Mouse (Mus musculus): ENCODE measurements around the gene Arid5b. TPM values are rescaled to one million over a fixed set of nuclear protein-coding genes. Genes with fewer than 3 reads are reported as not detected.

Gene Arid5b
- polyA plus RNA-seq, 1 experiment from 2014 or later = 33.1 TPM

DNA sequence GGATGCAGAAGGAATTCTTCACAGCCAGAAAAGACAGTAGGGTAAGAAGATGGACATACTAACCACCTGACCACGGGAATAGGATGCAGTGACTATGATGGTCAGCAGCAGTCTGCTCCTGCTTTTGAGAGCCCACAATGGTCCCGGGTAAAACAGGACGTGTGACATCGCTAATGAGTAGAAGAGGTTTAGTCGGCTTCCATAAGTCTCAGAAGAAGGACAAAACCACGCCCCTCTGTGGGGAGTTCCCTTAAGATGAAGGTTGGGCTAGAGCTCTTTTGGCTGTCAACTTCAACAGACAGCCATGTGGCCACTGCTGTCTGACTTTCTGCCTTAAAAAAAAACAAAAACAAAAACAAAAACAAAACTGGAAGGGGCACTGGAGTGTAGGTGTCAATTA is 74.1 kb downstream of the Arid5b start:
- Histone ChIP-seq H3K9me3 (no peaks in the 10 kb centered on the region), H3K4me3 (replicated peaks) (no peak overlapping the region), H3K4me2 (no peak overlapping the region), H3K27me3 (replicated peaks) (no peaks in the 10 kb centered on the region), H3K36me3 (peaks cover 13% of the 10 kb centered on the region; the same call in 1 of the 2 replicates), H3K9ac (no peak overlapping the region), H3K4me1 (0 out of 2 replicates have a peak, but pooled peaks cover 3% of the 10 kb centered on the region), H3K27ac (no peak overlapping the region)
- ATAC-seq (ENCODE audit: insufficient read depth, low FRiP score, low read depth) = no peak
- 79% methylated on average over 6 of the region's 6 CpGs for WGBS

DNA sequence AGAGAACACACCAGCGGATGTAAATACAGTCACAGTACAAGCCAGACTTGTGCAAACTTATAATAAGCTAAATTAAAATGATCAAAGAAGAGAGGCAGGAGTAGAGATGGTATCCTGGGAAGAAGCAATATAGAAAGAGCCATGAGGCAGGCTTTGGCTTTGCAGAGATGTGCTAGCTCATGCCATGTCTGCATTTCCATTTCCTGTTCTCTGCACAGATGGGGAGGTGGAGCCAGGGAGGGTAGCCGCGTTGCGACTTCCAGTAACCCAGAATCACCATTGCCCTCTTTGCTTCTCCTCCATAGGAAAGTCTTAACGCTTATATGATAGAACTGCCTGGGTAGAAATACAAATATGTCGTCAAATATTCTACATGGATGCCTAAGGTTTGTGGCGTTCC is 74.7 kb downstream of the Arid5b start:
- H3K36me3 ChIP-seq = peaks cover 13% of the 10 kb centered on the region; the same call in 1 of the 2 replicates
- H3K9me3 ChIP-seq = no peaks in the 10 kb centered on the region
- H3K27me3 ChIP-seq (replicated peaks) = no peaks in the 10 kb centered on the region
- no peak overlapping the region for H3K4me2 ChIP-seq
- H3K27ac ChIP-seq = no peak overlapping the region
- WGBS = 94% methylated on average over 7 of the region's 7 CpGs
- H3K4me3 ChIP-seq (replicated peaks) = no peak overlapping the region
- ATAC-seq (ENCODE audit: insufficient read depth, low FRiP score, low read depth) = no peak
- no peak overlapping the region for H3K9ac ChIP-seq
- H3K4me1 ChIP-seq = 0 out of 2 replicates have a peak, but pooled peaks cover 3% of the 10 kb centered on the region

DNA sequence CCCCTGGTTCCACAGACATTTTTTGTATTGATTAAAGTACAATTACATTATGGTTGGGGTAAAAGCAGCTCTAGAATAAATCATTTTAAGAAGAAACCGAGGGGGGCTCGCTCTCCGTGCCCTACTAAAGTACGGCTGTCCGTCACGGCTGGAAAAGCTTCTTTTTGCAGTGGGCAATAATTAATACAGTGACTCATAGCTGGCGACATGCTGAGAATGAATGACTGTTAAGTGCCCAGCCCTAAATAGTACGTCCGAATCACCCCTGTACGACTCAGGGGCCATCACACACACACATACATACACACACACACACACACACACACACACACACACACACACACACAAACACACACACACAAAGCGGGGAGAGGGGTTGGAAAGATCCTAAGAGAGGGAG is 75.2 kb downstream of the Arid5b start:
- 66% methylated on average over 11 of the region's 11 CpGs for WGBS
- ATAC-seq (ENCODE audit: insufficient read depth, low FRiP score, low read depth) = no peak
- Histone ChIP-seq H3K27me3 (replicated peaks) (no peaks in the 10 kb centered on the region), H3K36me3 (peaks cover 13% of the 10 kb centered on the region; the same call in 1 of the 2 replicates), H3K27ac (no peak overlapping the region), H3K4me1 (0 out of 2 replicates have a peak, but pooled peaks cover 3% of the 10 kb centered on the region), H3K4me2 (no peak overlapping the region), H3K9ac (no peak overlapping the region), H3K9me3 (no peaks in the 10 kb centered on the region), H3K4me3 (replicated peaks) (no peak overlapping the region)

DNA sequence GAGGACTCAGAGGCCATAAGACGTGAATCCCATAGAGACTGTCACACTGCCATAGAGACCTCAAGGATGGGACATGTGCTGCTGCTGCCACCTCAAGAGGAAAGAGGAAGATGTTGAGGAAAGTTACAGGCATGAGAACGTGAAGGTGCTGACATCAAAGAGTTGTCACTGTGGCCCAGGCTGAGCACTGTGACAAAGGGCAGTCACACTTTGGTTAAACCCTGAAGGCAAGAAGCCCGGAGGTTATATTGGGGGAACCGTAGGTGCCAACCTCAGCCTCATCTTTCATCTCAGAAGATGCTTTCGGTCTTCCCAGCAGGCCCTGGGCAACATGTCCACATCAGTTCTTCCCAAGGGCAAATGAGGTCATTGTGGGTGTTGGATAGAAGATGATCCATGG is 79.1 kb downstream of the Arid5b start:
- no peak for ATAC-seq (ENCODE audit: insufficient read depth, low FRiP score, low read depth)
- Histone ChIP-seq H3K4me1 (no peaks in the 10 kb centered on the region), H3K9me3 (no peaks in the 10 kb centered on the region), H3K27me3 (replicated peaks) (no peaks in the 10 kb centered on the region), H3K36me3 (0 out of 2 replicates have a peak, but pooled peaks cover 7% of the 10 kb centered on the region), H3K4me2 (no peak overlapping the region), H3K27ac (no peak overlapping the region), H3K9ac (no peak overlapping the region), H3K4me3 (replicated peaks) (no peak overlapping the region)
- 89% methylated on average over 5 of the region's 5 CpGs for WGBS

DNA sequence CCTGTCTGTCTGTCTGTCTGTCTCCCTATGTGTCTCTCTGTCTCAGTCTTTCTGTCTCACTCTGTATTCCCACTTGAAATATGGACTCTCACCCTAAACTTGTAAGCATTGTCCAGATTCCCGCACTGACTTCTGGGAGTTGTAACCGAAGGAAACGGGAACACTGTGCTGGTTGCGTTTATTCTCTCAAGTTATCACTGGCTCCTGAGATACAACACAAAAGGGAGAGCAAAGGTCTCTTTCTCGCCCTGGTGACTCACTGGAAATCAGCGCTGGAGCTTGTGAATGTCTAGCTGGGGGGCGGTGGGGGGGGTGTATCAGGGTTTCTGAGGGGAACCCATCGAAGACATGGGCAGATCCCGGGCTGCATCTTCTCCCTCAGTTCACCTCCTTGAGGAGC is 82.2 kb downstream of the Arid5b start:
- Histone ChIP-seq H3K4me3 (replicated peaks) (no peak overlapping the region), H3K4me2 (no peak overlapping the region), H3K9ac (no peak overlapping the region), H3K9me3 (no peaks in the 10 kb centered on the region), H3K36me3 (no peaks in the 10 kb centered on the region), H3K27ac (no peak overlapping the region), H3K4me1 (peaks cover 7% of the 10 kb centered on the region), H3K27me3 (replicated peaks) (no peaks in the 10 kb centered on the region)
- peak; percentile 65 for ATAC-seq (ENCODE audit: insufficient read depth, low FRiP score, low read depth)
- WGBS = 70% methylated on average over 9 of the region's 9 CpGs

DNA sequence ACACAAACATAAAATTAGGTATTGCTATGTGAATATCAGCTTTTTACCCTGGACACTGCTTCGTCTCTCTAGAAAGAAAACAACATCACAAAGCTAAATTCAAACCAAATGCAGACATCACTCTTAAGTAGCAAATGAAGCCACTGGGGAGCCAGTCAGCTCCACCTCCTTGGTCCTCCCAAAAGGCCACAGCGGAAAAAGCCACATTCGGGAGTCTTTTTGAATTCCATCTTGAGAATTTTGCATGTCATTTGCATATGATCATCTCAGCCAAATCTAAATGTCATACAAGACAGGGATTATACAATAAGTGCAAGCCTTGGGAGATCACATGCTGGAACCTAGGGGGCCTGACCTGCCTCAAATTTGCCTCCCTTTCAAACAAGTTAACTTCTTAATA is 85.0 kb downstream of the Arid5b start:
- Histone ChIP-seq H3K9ac (no peak overlapping the region), H3K27ac (no peak overlapping the region; the same call in 1 of the 2 replicates), H3K36me3 (no peaks in the 10 kb centered on the region), H3K4me3 (replicated peaks) (no peak overlapping the region), H3K27me3 (replicated peaks) (no peaks in the 10 kb centered on the region), H3K4me1 (peaks cover 10% of the 10 kb centered on the region), H3K9me3 (no peaks in the 10 kb centered on the region), H3K4me2 (no peak overlapping the region)
- WGBS = 77% methylated on average over 3 of the region's 3 CpGs
- ATAC-seq (ENCODE audit: insufficient read depth, low FRiP score, low read depth) = no peak

DNA sequence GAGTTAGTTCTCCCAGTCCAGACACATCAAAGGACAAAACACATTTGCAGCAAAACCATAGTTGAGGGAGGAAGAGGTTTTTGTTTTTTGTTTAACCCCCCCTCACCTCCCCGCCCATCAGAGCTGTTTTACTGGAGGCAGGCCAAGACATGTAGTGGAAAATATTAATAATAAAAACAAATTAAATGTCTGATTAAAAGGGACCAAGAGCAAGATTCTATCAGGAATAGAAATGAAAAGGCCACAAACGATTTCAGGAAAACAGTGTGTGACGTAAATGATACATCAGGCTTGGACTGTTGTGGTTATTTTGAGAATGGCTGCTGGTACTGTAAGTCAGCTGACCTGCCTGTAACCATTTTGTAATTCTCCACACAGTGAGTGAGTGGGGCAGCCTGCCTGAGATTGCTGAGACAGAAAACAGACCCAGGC is 85.7 kb downstream of the Arid5b start:
- peak overlapping the region; percentile 75 for H3K27ac ChIP-seq
- no peaks in the 10 kb centered on the region for H3K27me3 ChIP-seq (replicated peaks)
- ATAC-seq (ENCODE audit: insufficient read depth, low FRiP score, low read depth) = no peak
- H3K4me3 ChIP-seq (replicated peaks) = no peak overlapping the region
- no peaks in the 10 kb centered on the region for H3K36me3 ChIP-seq
- WGBS = 30% methylated on average over 3 of the region's 3 CpGs
- peak overlapping the region; percentile 25; the same call in 1 of the 2 replicates for H3K4me2 ChIP-seq
- no peak overlapping the region for H3K9ac ChIP-seq
- H3K9me3 ChIP-seq = no peaks in the 10 kb centered on the region
- H3K4me1 ChIP-seq = peaks cover 10% of the 10 kb centered on the region

DNA sequence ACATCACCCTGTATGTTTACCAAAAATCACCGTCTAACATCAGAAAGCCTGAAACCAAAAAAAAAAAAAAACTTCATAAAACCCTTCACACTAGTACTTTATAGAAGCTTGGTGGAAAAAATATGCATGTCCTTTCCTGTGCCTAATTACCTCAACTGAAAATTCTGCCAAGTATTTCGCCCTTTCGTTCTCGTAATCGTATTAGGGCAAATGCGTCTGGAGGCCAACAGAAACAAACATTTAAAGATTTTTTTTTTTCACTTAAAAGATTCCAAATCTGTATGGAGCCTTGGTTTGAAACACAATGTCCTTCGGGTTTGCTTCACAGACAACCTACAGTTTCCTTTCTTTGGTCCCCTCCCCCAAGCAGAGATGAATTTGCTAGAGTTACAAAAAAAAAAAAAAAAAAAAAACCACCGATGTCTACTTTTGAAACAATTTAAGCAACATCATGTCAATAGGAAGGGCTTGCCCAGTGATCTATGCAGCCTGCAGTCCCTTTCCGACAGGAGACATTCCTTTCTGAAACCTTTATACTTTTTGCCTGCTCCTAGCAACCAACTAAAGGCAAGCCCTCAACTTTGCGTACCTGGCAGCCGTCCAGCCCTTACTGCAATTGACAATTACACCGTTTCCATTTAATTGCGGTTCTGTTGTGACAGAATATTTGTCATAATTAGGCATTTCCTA is 86.7 kb downstream of the Arid5b start:
- Histone ChIP-seq H3K9me3 (no peaks in the 10 kb centered on the region), H3K27me3 (replicated peaks) (no peaks in the 10 kb centered on the region), H3K4me2 (peak overlapping the region; percentile 33), H3K36me3 (no peaks in the 10 kb centered on the region), H3K4me1 (peaks cover 10% of the 10 kb centered on the region), H3K9ac (no peak overlapping the region), H3K27ac (peak overlapping the region; percentile 44; the same call in 1 of the 2 replicates), H3K4me3 (replicated peaks) (no peak overlapping the region)
- WGBS = 23% methylated on average over 13 of the region's 13 CpGs
- ATAC-seq (ENCODE audit: insufficient read depth, low FRiP score, low read depth) = no peak

DNA sequence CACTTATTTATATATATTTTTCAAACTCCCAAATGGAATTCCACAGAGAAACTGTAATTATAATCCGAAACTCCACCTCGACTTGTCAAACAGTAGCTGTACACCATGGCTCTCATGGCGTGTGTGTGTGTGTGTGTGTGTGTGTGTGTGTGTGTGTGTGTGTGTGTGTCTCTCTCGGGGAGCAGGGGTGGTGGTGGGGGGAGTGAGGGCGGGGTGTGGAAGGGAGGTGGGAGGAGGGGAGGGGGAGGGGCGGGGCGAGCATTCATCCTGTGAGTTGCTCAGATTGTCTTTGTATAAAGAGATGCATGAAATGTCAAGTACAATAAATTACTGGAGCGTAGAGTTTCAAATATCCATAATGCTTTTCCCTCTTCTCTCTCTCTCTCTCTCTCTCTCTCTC is 87.4 kb downstream of the Arid5b start:
- Histone ChIP-seq H3K4me1 (peaks cover 10% of the 10 kb centered on the region), H3K27ac (no peak overlapping the region), H3K9ac (no peak overlapping the region), H3K4me2 (peak overlapping the region; percentile 33; the same call in 1 of the 2 replicates), H3K9me3 (no peaks in the 10 kb centered on the region), H3K27me3 (replicated peaks) (no peaks in the 10 kb centered on the region), H3K4me3 (replicated peaks) (no peak overlapping the region), H3K36me3 (no peaks in the 10 kb centered on the region)
- 54% methylated on average over 7 of the region's 8 CpGs for WGBS
- no peak for ATAC-seq (ENCODE audit: insufficient read depth, low FRiP score, low read depth)

DNA sequence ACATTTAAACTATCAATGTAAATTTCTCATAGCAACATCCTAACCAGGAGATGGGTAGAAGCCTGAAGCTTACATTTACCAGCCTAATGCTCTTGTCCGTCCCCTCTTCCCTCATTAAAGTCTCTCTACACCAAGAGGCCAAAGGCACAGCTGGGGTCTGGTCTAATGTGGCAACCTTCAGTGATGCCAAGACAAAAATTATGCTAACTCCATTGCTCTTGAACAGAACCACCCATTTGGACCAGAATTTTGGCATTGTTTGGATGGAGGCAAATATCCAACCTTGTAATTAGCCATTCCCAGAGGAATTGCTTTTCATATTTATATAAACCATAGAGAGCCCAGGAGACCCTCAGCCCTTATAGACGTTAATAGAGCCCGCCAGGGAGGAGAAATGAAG is 88.7 kb downstream of the Arid5b start:
- 85% methylated on average over 3 of the region's 3 CpGs for WGBS
- Histone ChIP-seq H3K4me1 (peaks cover 10% of the 10 kb centered on the region), H3K27ac (no peak overlapping the region), H3K27me3 (replicated peaks) (no peaks in the 10 kb centered on the region), H3K9me3 (no peaks in the 10 kb centered on the region), H3K4me3 (replicated peaks) (no peak overlapping the region), H3K4me2 (no peak overlapping the region), H3K9ac (no peak overlapping the region), H3K36me3 (peaks cover 10% of the 10 kb centered on the region; the same call in 1 of the 2 replicates)
- no peak for ATAC-seq (ENCODE audit: insufficient read depth, low FRiP score, low read depth)

DNA sequence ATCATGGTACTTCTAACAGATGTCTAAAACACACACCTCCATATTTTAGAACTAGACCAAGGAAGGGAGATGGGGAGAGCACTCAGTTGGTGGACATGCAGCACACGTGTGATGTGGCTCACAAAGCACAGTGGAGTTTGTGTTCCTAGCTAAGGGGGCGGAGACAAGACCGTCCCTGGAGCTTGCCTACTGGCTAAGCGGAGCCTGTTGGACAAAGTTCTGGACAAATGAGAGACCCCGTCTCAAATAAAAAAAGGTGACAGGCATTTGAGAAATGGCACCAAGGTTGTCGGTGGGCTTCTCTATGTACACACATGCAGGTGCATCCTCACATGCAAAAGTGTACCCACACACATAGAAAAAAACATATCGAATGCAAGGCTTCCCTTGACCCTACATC is 95.4 kb downstream of the Arid5b start:
- no peak overlapping the region for H3K4me3 ChIP-seq (replicated peaks)
- H3K4me1 ChIP-seq = peaks cover 8% of the 10 kb centered on the region; the same call in 1 of the 2 replicates
- H3K27ac ChIP-seq = no peak overlapping the region
- H3K9me3 ChIP-seq = no peaks in the 10 kb centered on the region
- no peak overlapping the region for H3K9ac ChIP-seq
- 85% methylated on average over 7 of the region's 7 CpGs for WGBS
- peaks cover 10% of the 10 kb centered on the region; the same call in 1 of the 2 replicates for H3K36me3 ChIP-seq
- no peak for ATAC-seq (ENCODE audit: insufficient read depth, low FRiP score, low read depth)
- H3K27me3 ChIP-seq (replicated peaks) = no peaks in the 10 kb centered on the region
- no peak overlapping the region for H3K4me2 ChIP-seq

DNA sequence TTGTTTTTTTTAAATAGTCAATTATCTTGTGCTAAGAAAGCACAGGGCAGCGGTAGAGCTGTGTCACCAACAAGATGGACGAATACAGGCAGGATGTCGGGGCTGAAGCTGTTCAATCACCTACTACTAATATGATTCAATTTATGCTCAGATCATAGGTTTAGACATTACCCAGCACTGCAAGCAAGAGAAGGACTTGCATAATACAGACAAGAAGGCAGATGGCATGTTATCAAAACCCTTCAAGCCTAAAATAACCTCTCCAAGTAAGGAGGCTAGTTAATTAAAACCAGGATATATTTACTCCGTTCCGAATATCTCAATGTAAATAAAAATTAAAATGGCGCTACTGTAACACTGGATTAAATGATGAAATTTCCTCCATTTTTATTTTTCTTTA is 96.3 kb downstream of the Arid5b start:
- no peaks in the 10 kb centered on the region for H3K9me3 ChIP-seq
- no peak overlapping the region for H3K9ac ChIP-seq
- ATAC-seq (ENCODE audit: insufficient read depth, low FRiP score, low read depth) = no peak
- no peak overlapping the region for H3K27ac ChIP-seq
- peaks cover 10% of the 10 kb centered on the region; the same call in 1 of the 2 replicates for H3K36me3 ChIP-seq
- H3K4me2 ChIP-seq = no peak overlapping the region
- no peaks in the 10 kb centered on the region for H3K27me3 ChIP-seq (replicated peaks)
- 87% methylated on average over 6 of the region's 6 CpGs for WGBS
- peaks cover 8% of the 10 kb centered on the region; the same call in 1 of the 2 replicates for H3K4me1 ChIP-seq
- H3K4me3 ChIP-seq (replicated peaks) = no peak overlapping the region
